Mouse (Mus musculus) stomach, embryonic 15.5 days (tissue): ENCODE measurements at regions not wholly inside any gene's neighbourhood (a gene's known extent, or its start where the extent isn't known, plus 50 kb on each side); places are given as distances from the start of the nearest gene placed in this dataset.
A peak's percentile ranks its signal among the peaks of the same experiment; 100 is the strongest.

Experiments
- ATAC-seq: fragments of 200-750 bp; cut with Nextera tagmentation; 2 replicates; pipeline ENCODE4 v1.8.0; 2017; ENCODE audit warnings: low read depth, moderate number of reproducible peaks, moderate TSS enrichment; ENCODE audit not compliant: insufficient read depth, low FRiP score
- H3K27ac ChIP-seq: fragments of 300-500 bp; sonication (generic); 2 replicates; pipeline ENCODE4 v1.5.1; 2015; ENCODE audit warnings: mild to moderate bottlenecking, inconsistent platforms
- H3K27me3 ChIP-seq: fragments of 300-500 bp; sonication (generic); replicated peaks from 2 replicates; pipeline ENCODE4 v1.6.1; 2015; ENCODE audit warnings: inconsistent platforms
- H3K36me3 ChIP-seq: fragments of 300-500 bp; sonication (generic); 2 replicates; pipeline ENCODE4 v1.6.1; 2015; ENCODE audit warnings: inconsistent platforms
- H3K4me1 ChIP-seq: fragments of 300-500 bp; sonication (generic); 2 replicates; pipeline ENCODE4 v1.6.1; 2015; ENCODE audit warnings: inconsistent platforms
- H3K4me2 ChIP-seq: fragments of 300-500 bp; sonication (generic); 2 replicates; pipeline ENCODE4 v1.6.1; 2015; ENCODE audit warnings: mild to moderate bottlenecking, inconsistent platforms
- H3K4me3 ChIP-seq: fragments of 300-500 bp; sonication (generic); replicated peaks from 2 replicates; pipeline ENCODE4 v1.5.1; 2015; ENCODE audit warnings: inconsistent platforms
- H3K9ac ChIP-seq: fragments of 300-500 bp; sonication (generic); 2 replicates; pipeline ENCODE4 v1.6.1; 2015; ENCODE audit warnings: inconsistent platforms
- H3K9me3 ChIP-seq: fragments of 300-500 bp; sonication (generic); 2 replicates; pipeline ENCODE4 v1.6.1; 2016; ENCODE audit warnings: inconsistent platforms
- WGBS: fragments of 180-500 bp; shearing (Covaris S2); methylation state at CpG from one replicate; pipeline ENCODE4 v1.1.7; 2015; 5-methylcytosine and 5-hydroxymethylcytosine counted together

DNA sequence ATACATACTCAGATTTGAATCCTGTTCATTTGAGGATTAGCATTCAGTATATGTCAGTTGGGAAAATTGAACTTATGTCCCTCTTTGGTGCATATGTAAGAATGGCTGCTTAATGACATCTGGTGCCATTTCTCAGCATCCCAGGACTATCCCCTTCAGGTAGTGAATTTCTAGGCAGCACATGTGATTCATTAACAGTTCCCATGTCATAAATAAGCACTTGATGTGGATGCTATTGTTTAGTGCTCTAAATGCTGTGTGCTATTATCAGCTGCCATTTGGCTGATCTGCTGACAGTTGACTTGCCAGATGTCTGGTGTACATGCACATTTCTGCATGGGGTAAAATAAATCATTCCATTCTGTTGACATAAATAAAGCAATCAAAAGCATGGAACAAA, 467.0 kb upstream of the Cblb start:
- Histone ChIP-seq H3K4me1 (no peaks in the 10 kb centered on the region), H3K9me3 (no peaks in the 10 kb centered on the region), H3K4me3 (no peak overlapping the region), H3K4me2 (no peak overlapping the region), H3K36me3 (no peaks in the 10 kb centered on the region), H3K27me3 (no peaks in the 10 kb centered on the region), H3K27ac (no peak overlapping the region), H3K9ac (no peak overlapping the region)
- ATAC-seq, result no peak

DNA sequence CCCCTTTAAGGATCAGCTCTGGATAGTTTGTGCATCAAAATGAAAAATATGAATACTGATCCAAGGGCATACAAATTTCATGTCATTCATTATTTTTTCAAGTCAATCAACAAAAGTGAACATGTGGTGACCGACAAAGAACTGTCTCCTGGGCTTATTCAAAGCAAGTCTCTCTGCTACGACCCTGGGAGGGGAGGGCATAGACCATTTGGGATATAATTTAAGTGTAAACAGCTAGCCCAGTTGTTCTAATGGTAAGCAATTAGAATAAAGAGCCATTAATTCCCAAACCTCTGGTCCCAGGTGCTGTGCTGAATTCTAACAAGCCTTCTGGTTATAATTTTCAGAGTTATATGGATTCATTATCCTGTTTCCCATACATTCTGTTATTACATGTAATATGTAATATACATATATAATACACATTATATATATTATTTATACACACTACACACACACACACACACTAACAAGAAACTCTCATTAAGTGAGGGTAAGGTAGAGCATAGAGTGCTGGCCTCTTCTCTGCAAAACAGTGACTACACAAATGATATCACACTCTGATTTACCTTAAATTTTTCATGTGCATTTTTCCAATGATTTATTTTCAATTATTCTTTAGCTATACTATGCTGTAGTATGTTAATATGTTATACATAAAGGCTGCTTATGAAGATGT, 453.0 kb upstream of the Cblb start:
- H3K27me3 ChIP-seq, result no peaks in the 10 kb centered on the region
- no peak for ATAC-seq
- no peaks in the 10 kb centered on the region for H3K4me1 ChIP-seq
- H3K9me3 ChIP-seq, result no peaks in the 10 kb centered on the region
- no peak overlapping the region for H3K4me3 ChIP-seq
- WGBS, result 62% methylated on average over 2 of the region's 2 CpGs
- no peak overlapping the region for H3K9ac ChIP-seq
- H3K27ac ChIP-seq, result no peak overlapping the region
- no peaks in the 10 kb centered on the region for H3K36me3 ChIP-seq
- H3K4me2 ChIP-seq, result no peak overlapping the region

DNA sequence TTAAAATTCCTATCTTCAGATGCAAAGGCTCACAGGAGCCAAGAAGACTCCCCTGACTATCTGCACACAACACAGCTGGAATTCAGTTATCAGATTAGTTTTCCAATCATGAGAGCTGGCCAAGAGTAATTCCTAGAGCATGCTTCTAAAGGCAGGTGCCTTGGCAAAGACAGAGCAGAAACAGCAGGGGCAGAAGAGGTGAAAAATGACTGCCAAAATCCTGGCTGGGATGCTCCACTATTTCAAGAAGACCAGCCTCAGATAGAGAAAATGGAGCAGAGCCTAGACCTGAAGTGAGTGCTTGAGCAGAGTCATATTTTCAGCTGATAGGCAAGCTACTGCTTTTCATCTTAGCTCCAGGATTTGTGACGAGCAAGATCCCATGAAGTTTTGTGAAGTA, 450.5 kb upstream of the Cblb start:
- H3K9me3 ChIP-seq, result no peaks in the 10 kb centered on the region
- H3K27ac ChIP-seq, result no peak overlapping the region
- no peaks in the 10 kb centered on the region for H3K4me1 ChIP-seq
- no peak overlapping the region for H3K4me2 ChIP-seq
- 57% methylated on average over 1 of the region's 1 CpGs for WGBS
- no peak for ATAC-seq
- no peaks in the 10 kb centered on the region for H3K36me3 ChIP-seq
- no peaks in the 10 kb centered on the region for H3K27me3 ChIP-seq
- H3K4me3 ChIP-seq, result no peak overlapping the region
- no peak overlapping the region for H3K9ac ChIP-seq

- Histone ChIP-seq H3K9me3 (no peaks in the 10 kb centered on the region), H3K4me2 (no peak overlapping the region), H3K27ac (no peak overlapping the region), H3K36me3 (no peaks in the 10 kb centered on the region), H3K4me3 (no peak overlapping the region), H3K27me3 (no peaks in the 10 kb centered on the region), H3K4me1 (no peaks in the 10 kb centered on the region), H3K9ac (no peak overlapping the region)
- 40% methylated on average over 2 of the region's 2 CpGs for WGBS
- no peak for ATAC-seq
Observed at GRCm38 (mm10) chr16:51589924-51590397, 441.1 kb upstream of the Cblb start.

DNA sequence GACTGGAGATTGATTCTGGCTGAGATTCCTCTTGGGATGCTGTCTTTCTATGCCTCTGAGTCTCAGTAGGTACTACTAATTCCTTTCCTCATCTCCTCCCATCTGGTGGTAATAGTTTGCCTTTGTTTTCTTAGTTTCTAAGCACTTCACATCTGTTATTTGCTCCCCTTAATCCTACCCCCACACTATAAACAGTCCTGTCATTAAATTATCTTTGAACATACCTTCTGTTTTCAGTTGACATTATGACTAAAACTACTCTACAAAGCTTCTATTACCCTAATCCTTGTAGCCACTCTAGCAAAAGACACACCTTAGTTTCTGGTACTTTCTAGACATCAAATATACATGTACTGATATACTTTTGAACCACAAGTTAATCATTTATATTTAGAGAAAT, 413.4 kb upstream of the Cblb start:
- H3K4me1 ChIP-seq, result no peaks in the 10 kb centered on the region
- H3K4me3 ChIP-seq, result no peak overlapping the region
- peak; percentile 79 for ATAC-seq
- no peaks in the 10 kb centered on the region for H3K9me3 ChIP-seq
- no peak overlapping the region for H3K9ac ChIP-seq
- no peak overlapping the region for H3K4me2 ChIP-seq
- H3K27me3 ChIP-seq, result no peaks in the 10 kb centered on the region
- no peak overlapping the region for H3K27ac ChIP-seq
- H3K36me3 ChIP-seq, result no peaks in the 10 kb centered on the region

GRCm38 (mm10) chr16:51646646-51647045, 384.4 kb upstream of the Cblb start:
- no peaks in the 10 kb centered on the region for H3K27me3 ChIP-seq
- WGBS, result 70% methylated on average over 1 of the region's 1 CpGs
- ATAC-seq, result no peak
- H3K4me1 ChIP-seq, result no peaks in the 10 kb centered on the region
- no peak overlapping the region for H3K4me2 ChIP-seq
- H3K27ac ChIP-seq, result no peak overlapping the region
- no peak overlapping the region for H3K9ac ChIP-seq
- no peaks in the 10 kb centered on the region for H3K9me3 ChIP-seq
- no peak overlapping the region for H3K4me3 ChIP-seq
- H3K36me3 ChIP-seq, result no peaks in the 10 kb centered on the region

DNA sequence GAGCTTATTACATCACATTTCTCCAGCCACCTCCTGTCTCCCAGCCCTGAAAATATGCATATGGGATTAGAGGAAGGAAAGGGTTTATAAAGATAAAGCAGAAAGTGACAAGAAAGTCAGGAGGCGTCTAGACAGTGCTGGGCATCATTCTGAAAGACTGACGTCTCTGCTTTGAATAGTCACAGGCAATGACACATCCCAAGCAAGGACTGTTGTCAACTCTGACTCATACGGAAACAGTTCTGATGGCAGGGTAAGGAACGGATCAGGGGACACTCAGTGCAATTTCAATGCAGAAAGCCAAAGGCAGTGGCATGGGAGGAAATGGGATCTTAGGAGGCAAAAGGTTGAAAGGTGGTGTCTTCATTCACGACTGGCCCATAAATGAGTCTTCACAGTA, 380.9 kb upstream of the Cblb start:
- no peaks in the 10 kb centered on the region for H3K4me1 ChIP-seq
- H3K9ac ChIP-seq, result no peak overlapping the region
- H3K27me3 ChIP-seq, result no peaks in the 10 kb centered on the region
- no peak overlapping the region for H3K27ac ChIP-seq
- H3K9me3 ChIP-seq, result no peaks in the 10 kb centered on the region
- no peak overlapping the region for H3K4me3 ChIP-seq
- no peak overlapping the region for H3K4me2 ChIP-seq
- no peaks in the 10 kb centered on the region for H3K36me3 ChIP-seq
- 77% methylated on average over 5 of the region's 5 CpGs for WGBS
- no peak for ATAC-seq

- Histone ChIP-seq H3K4me2 (no peak overlapping the region), H3K4me1 (no peaks in the 10 kb centered on the region), H3K27ac (no peak overlapping the region), H3K27me3 (no peaks in the 10 kb centered on the region), H3K9me3 (no peaks in the 10 kb centered on the region), H3K4me3 (no peak overlapping the region), H3K9ac (no peak overlapping the region), H3K36me3 (no peaks in the 10 kb centered on the region)
- no peak for ATAC-seq
- WGBS, result 85% methylated on average over 5 of the region's 5 CpGs
Observed at GRCm38 (mm10) chr16:51650683-51651082, 380.3 kb upstream of the Cblb start.

DNA sequence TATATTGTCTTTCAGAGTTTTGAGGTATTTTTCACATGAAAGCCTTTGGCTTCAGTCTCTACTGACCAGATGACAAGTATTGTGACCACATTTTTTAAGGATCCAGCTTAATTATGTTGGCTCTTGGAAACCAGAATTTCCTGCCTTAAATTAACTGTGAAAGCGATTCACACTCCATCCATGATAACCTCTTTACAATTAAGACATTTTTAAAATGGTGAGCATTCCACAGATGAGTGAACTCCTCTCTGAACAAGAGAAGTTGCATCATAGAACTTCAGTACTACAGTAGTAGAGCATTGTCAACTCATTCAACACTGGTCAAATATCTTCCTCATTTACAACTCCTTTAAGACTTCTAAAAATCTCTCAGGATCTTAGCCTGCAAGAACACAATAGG, 369.3 kb upstream of the Cblb start:
- Histone ChIP-seq H3K9me3 (no peaks in the 10 kb centered on the region), H3K4me1 (no peaks in the 10 kb centered on the region), H3K27me3 (no peaks in the 10 kb centered on the region), H3K9ac (no peak overlapping the region), H3K4me2 (no peak overlapping the region), H3K36me3 (no peaks in the 10 kb centered on the region), H3K4me3 (no peak overlapping the region), H3K27ac (no peak overlapping the region)
- WGBS, result 80% methylated on average over 1 of the region's 1 CpGs
- ATAC-seq, result no peak

DNA sequence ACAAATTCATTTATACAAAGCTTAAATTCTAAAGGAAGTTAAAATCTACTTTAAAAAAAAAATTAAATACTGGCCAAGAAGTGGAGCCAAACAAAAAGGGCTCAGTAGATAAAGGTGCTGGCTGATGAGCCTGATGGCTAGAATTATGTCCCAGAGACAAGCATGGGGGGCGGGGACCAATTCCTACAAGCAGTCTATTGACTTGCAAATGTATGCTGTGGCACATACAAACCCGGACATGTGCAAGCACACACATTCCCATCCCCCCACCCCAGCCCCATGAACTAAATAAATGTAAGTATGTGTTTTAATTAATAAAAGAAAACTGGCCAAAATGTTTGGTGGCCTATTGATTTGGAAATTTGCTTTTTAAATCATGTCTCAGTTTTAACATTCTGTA, 366.7 kb upstream of the Cblb start:
- Histone ChIP-seq H3K4me1 (no peaks in the 10 kb centered on the region), H3K9me3 (no peaks in the 10 kb centered on the region), H3K4me2 (no peak overlapping the region), H3K9ac (no peak overlapping the region), H3K27ac (no peak overlapping the region), H3K4me3 (no peak overlapping the region), H3K36me3 (no peaks in the 10 kb centered on the region), H3K27me3 (no peaks in the 10 kb centered on the region)
- WGBS, result 78% methylated on average over 2 of the region's 2 CpGs
- no peak for ATAC-seq

DNA sequence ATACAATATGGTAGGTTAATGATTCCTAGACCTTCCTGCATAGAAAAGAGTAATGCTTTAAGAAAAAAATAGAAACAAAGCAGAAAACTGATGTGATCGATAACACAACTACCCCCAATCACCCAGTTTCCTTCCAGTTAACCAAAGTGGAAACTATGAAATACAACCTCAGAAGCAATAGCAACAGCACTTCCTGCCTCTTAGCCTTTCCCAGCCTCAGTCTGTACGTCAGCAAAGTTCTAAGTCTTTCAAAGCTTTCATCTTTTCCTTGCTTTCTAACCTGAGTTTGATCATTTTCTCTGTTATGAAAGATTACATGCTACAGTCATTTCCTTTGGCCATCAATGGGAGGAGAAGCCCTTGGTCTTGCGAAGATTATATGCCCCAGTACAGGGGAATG, 355.9 kb upstream of the Cblb start:
- WGBS, result 79% methylated on average over 3 of the region's 3 CpGs
- no peak for ATAC-seq
- Histone ChIP-seq H3K9ac (no peak overlapping the region), H3K27ac (no peak overlapping the region), H3K36me3 (no peaks in the 10 kb centered on the region), H3K4me2 (no peak overlapping the region), H3K27me3 (no peaks in the 10 kb centered on the region), H3K4me3 (no peak overlapping the region), H3K9me3 (no peaks in the 10 kb centered on the region), H3K4me1 (no peaks in the 10 kb centered on the region)

GRCm38 (mm10) chr16:51675988-51676387, 355.0 kb upstream of the Cblb start:
- Histone ChIP-seq H3K4me3 (no peak overlapping the region), H3K27ac (no peak overlapping the region), H3K4me2 (no peak overlapping the region), H3K36me3 (no peaks in the 10 kb centered on the region), H3K27me3 (no peaks in the 10 kb centered on the region), H3K9me3 (no peaks in the 10 kb centered on the region), H3K9ac (no peak overlapping the region), H3K4me1 (no peaks in the 10 kb centered on the region)
- 26% methylated on average over 4 of the region's 4 CpGs for WGBS
- ATAC-seq, result no peak

GRCm38 (mm10) chr16:51690861-51691260, 340.2 kb upstream of the Cblb start:
- Histone ChIP-seq H3K9ac (no peak overlapping the region), H3K4me3 (no peak overlapping the region), H3K27me3 (no peaks in the 10 kb centered on the region), H3K9me3 (no peaks in the 10 kb centered on the region), H3K4me1 (no peaks in the 10 kb centered on the region), H3K4me2 (no peak overlapping the region), H3K27ac (no peak overlapping the region), H3K36me3 (no peaks in the 10 kb centered on the region)
- no peak for ATAC-seq
- WGBS, result 93% methylated on average over 3 of the region's 3 CpGs
